Mouse (Mus musculus) thymus, adult 2 months (tissue): ENCODE data around the gene Olfr58.

Experiments used
- CTCF ChIP-seq: fragments of 200-500 bp; IDR thresholded peaks from 2 replicates; pipeline ENCODE4 v1.5.1; 2012; ENCODE audit warnings: mild to moderate bottlenecking, control low read depth, low read length, moderate library complexity, borderline replicate concordance; ENCODE audit not compliant: control insufficient read depth, poor library complexity, insufficient read depth; ENCODE audit errors: extremely low read depth
- POLR2A ChIP-seq: fragments of 200-500 bp; IDR thresholded peaks from 2 replicates; pipeline ENCODE4 v1.6.1; 2012; ENCODE audit warnings: mild to moderate bottlenecking, low read length, control low read depth, moderate library complexity; ENCODE audit not compliant: control insufficient read depth, poor library complexity, insufficient read depth; ENCODE audit errors: extremely low read depth

DNA sequence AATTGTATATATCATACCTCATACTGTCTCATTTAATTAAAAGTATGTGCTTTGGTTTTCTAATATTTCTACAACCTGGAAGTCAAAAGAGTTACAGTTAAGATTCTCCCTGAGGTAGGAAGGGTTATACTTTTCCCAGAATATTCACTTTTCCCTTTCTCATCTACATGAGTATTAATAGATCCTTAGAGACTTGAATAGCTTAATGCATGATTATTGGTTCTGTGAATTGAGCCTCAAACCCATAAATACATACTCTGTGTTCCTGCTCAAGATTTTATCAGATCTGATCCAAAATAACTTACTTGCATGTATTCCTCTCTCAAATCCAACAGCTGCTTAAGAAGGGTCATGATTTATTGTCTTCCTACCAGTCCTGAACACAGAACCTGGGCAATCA lies at the start of gene Olfr58:
- TF ChIP-seq POLR2A (no peak), CTCF (no peak)
